Mouse (Mus musculus) thymus, postnatal 36 days (tissue): ENCODE data around the gene Ccnf.

Experiments used
- DNase-seq, 2 experiments: peaks; one replicate each; pipeline ENCODE4 v3.0.0; 2022; ENCODE audit warnings: mixed read lengths in 2 of 2

Ccnf gene

GRCm38 (mm10) chr17:24222653-24223052, 28.6 kb downstream of the Ccnf start:
- DNase-seq: no peak

- peak; percentile 90 to 92 for DNase-seq
Measured at GRCm38 (mm10) chr17:24220435-24221411, 30.6 kb downstream of the Ccnf start, which contains the start of gene Tedc2. Gene Tedc2, minus strand, starts transcription at chr17:24220851.

- DNase-seq: no peak
Measured at GRCm38 (mm10) chr17:24216836-24217235, 34.4 kb downstream of the Ccnf start.

- no peak for DNase-seq
Measured at GRCm38 (mm10) chr17:24213186-24213585, 38.1 kb downstream of the Ccnf start.

GRCm38 (mm10) chr17:24212441-24213018, 38.8 kb downstream of the Ccnf start:
- DNase-seq: no peak

GRCm38 (mm10) chr17:24211631-24212440, 39.4 kb downstream of the Ccnf start:
- DNase-seq: no peak

GRCm38 (mm10) chr17:24210591-24210990, 40.7 kb downstream of the Ccnf start:
- no peak for DNase-seq

GRCm38 (mm10) chr17:24209916-24210240, 41.4 kb downstream of the Ccnf start:
- DNase-seq: no peak

GRCm38 (mm10) chr17:24209043-24209915, 42.0 kb downstream of the Ccnf start, which contains the start of gene Ntn3:
Gene Ntn3, minus strand, starts transcription at chr17:24209531.
- DNase-seq: no peak

- no peak for DNase-seq
Measured at GRCm38 (mm10) chr17:24208641-24209042, 42.6 kb downstream of the Ccnf start.

GRCm38 (mm10) chr17:24207768-24208640, 43.3 kb downstream of the Ccnf start:
- no peak for DNase-seq

- peak in 1 of 2 experiments; percentile 42 for DNase-seq
Measured at GRCm38 (mm10) chr17:24206451-24207351, 44.6 kb downstream of the Ccnf start.

- peak in 1 of 2 experiments; percentile 41 for DNase-seq
Measured at GRCm38 (mm10) chr17:24205908-24206361, 45.3 kb downstream of the Ccnf start.

- peak; percentile 82 to 89 for DNase-seq
Measured at GRCm38 (mm10) chr17:24205284-24205888, 45.9 kb downstream of the Ccnf start, which contains the start of gene Tbc1d24. Gene Tbc1d24, minus strand, starts transcription at chr17:24205562.

- DNase-seq: no peak
Measured at GRCm38 (mm10) chr17:24204846-24205245, 46.4 kb downstream of the Ccnf start.

- DNase-seq: no peak
Measured at GRCm38 (mm10) chr17:24203611-24204534, 47.4 kb downstream of the Ccnf start.

GRCm38 (mm10) chr17:24203068-24203467, 48.2 kb downstream of the Ccnf start:
- no peak for DNase-seq

GRCm38 (mm10) chr17:24201092-24201491, 50.2 kb downstream of the Ccnf start:
- no peak for DNase-seq
